Mouse (Mus musculus) neural tube, embryonic 15.5 days (tissue): ENCODE measurements around the gene Minpp1. TPM values are rescaled to one million over a fixed set of nuclear protein-coding genes. Genes with fewer than 3 reads are reported as not detected.
A peak's percentile ranks its signal among the peaks of the same experiment; 100 is the strongest.
"Not testable (repeated sequence)": the region's sequence is repeated elsewhere in the genome, so short reads cannot be mapped to it uniquely, and the experiment has no call there.

ENCODE experiments used
- ATAC-seq: fragments of 200-750 bp; cut with Nextera tagmentation; 2 replicates; pipeline ENCODE4 v1.8.0; 2017; ENCODE audit warnings: mild to moderate bottlenecking, moderate TSS enrichment, moderate library complexity; ENCODE audit not compliant: low FRiP score
- H3K27ac ChIP-seq: fragments of 300-500 bp; sonication (generic); replicated peaks from 2 replicates; pipeline ENCODE4 v1.5.1; 2015; ENCODE audit warnings: mild to moderate bottlenecking, inconsistent platforms
- H3K27me3 ChIP-seq: fragments of 300-500 bp; sonication (generic); replicated peaks from 2 replicates; pipeline ENCODE4 v1.6.1; 2015; ENCODE audit warnings: inconsistent platforms
- H3K36me3 ChIP-seq: fragments of 300-500 bp; sonication (generic); 2 replicates; pipeline ENCODE4 v1.6.1; 2015; ENCODE audit warnings: inconsistent platforms
- H3K4me1 ChIP-seq: fragments of 300-500 bp; sonication (generic); 2 replicates; pipeline ENCODE4 v1.6.1; 2015; ENCODE audit warnings: inconsistent platforms
- H3K4me2 ChIP-seq: fragments of 300-500 bp; sonication (generic); 2 replicates; pipeline ENCODE4 v1.6.1; 2015; ENCODE audit warnings: inconsistent platforms, mild to moderate bottlenecking, moderate library complexity
- H3K4me3 ChIP-seq: fragments of 300-500 bp; sonication (generic); replicated peaks from 2 replicates; pipeline ENCODE4 v1.5.1; 2015; ENCODE audit warnings: mild to moderate bottlenecking, inconsistent platforms
- H3K9ac ChIP-seq: fragments of 300-500 bp; sonication (generic); replicated peaks from 2 replicates; pipeline ENCODE4 v1.6.1; 2015; ENCODE audit warnings: mild to moderate bottlenecking, inconsistent platforms
- H3K9me3 ChIP-seq: fragments of 300-500 bp; sonication (generic); replicated peaks from 2 replicates; pipeline ENCODE4 v1.6.1; 2016; ENCODE audit warnings: inconsistent platforms
- WGBS: fragments of 180-500 bp; shearing (Covaris S2); methylation state at CpG from one replicate; pipeline ENCODE4 v1.1.7; 2015; ENCODE audit warnings: mixed read lengths; 5-methylcytosine and 5-hydroxymethylcytosine counted together
- polyA plus RNA-seq: library from polyadenylated mRNA; unstranded; fragments of >200 nt; fragmentation: Nextera tagmentation; extraction: Ambion mirVana; gene quantifications from 2 replicates; pipeline ENCODE4 v1.2.1, GENCODE M21; 2015

Gene Minpp1
- polyA plus RNA-seq, 1 experiment from 2014 or later, result 62.0 TPM

DNA sequence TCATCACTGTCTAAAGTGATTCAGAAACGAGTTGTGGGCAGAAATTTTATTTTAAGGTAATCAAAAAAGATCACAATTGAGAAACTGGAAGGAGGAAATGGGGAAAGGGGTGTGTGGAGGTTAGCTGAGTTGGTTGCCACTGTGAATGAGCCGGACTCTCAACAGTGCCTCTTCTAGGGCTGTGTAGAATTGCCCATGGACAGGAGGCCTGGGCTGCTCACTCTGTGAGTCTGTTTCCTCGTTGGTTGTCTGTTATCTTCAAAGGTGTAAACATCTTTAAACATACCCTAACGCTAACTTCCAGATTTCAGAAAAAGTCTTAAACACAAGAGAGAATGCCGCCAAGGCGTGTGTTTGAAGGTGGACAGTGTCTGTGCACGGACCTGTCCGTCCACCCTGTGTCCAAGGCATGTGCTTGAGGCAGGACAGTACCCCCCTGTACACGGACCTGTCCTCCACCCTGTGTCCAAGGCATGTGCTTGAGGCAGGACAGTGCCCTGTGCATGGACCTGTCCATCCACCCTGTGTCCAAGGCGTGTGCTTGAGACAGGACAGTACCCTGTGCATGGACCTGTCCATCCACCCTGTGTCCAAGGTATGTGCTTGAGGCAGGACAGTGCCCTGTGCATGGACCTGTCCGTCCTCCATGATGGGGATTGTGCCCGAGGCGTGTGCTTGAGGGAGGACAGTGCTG lies 14.9 kb upstream of the Minpp1 start:
- Histone ChIP-seq H3K9ac (no peak overlapping the region), H3K4me1 (peaks cover 2% of the 10 kb centered on the region; the same call in 1 of the 2 replicates), H3K27ac (no peak overlapping the region), H3K4me2 (no peak overlapping the region), H3K36me3 (no peaks in the 10 kb centered on the region), H3K4me3 (no peak overlapping the region), H3K27me3 (no peaks in the 10 kb centered on the region), H3K9me3 (0 out of 2 replicates have a peak, but pooled peaks cover 2% of the 10 kb centered on the region)
- 89% methylated on average over 13 of the region's 13 CpGs for WGBS
- peak; percentile 31; the same call in 1 of the 2 replicates for ATAC-seq

DNA sequence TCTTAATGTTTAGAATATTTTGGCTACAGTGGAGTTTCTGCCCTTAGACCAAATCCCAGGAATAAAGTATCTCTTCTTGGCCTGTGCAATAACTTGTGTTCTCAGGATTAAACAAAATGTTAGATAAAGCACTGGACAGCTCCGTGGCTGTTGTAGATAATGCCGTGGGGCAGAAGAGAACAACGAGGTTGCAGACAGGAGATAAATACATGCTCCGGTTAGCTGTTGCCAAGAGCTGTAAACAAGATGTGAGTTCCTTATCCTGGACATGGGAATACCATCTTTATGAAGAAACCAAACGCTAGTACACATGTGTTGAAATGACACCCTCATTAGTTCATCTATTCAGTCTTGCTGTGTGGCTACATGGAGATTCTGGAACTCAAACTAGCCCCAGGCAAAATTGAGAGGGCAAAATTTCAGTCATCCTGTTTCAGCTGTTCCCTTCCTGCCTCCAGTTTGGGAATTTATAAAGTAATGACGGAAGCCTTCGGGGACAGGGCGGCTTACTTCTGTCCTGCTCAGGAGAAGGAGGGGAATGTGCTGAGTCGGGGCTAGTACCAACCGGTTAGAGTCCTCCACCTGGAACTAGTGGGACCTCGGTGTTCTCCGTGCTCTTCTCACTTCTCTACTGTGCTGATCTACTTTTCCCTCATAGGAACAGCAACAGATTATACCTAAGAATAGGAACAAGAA lies 9.4 kb upstream of the Minpp1 start:
- Histone ChIP-seq H3K9ac (no peak overlapping the region), H3K9me3 (0 out of 2 replicates have a peak, but pooled peaks cover 2% of the 10 kb centered on the region), H3K27ac (no peak overlapping the region), H3K36me3 (no peaks in the 10 kb centered on the region), H3K27me3 (no peaks in the 10 kb centered on the region), H3K4me1 (no peaks in the 10 kb centered on the region), H3K4me2 (no peak overlapping the region), H3K4me3 (no peak overlapping the region)
- 93% methylated on average over 12 of the region's 12 CpGs for WGBS
- ATAC-seq, result no peak

DNA sequence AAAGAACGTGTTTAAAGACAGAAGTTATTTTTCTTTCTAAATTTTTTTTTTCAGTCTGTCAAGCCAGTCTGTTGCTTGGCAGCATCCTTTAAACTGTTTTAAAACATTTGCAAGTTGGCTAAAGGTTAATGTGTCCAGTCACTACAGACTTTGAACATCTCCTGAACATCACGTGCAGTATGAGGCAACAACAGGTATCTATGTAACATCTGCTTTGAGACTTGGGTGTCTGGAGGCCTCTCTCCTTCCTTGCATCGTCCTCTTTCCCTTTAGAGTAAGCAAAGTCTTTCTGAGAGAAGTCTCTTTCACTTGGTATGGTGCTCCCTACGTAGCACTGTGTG lies 8.9 kb upstream of the Minpp1 start:
- H3K4me1 ChIP-seq, result no peaks in the 10 kb centered on the region
- H3K27me3 ChIP-seq, result no peaks in the 10 kb centered on the region
- no peak overlapping the region for H3K4me2 ChIP-seq
- no peak overlapping the region for H3K4me3 ChIP-seq
- no peak overlapping the region for H3K9ac ChIP-seq
- H3K27ac ChIP-seq, result no peak overlapping the region
- H3K36me3 ChIP-seq, result no peaks in the 10 kb centered on the region
- 0 out of 2 replicates have a peak, but pooled peaks cover 2% of the 10 kb centered on the region for H3K9me3 ChIP-seq
- 86% methylated on average over 4 of the region's 4 CpGs for WGBS
- no peak for ATAC-seq

DNA sequence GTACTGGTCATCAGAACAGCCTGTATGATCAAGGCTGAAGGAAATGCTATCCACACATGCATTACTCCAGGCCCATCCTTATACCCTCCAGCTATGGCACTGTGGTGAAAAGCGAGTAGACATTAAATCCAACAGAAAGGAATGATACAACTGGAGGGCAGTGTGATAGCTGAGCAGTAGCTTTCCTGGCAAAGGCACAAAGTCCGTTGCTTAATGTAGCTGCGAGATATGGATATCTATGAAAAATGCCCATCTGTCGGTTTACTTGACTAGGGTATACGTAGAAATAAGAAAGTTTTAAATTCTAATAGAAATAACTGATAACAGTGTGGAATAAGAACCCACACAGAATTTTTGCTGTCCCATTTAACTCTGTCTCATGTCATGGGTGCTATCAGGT lies 5.3 kb upstream of the Minpp1 start:
- Histone ChIP-seq H3K4me1 (peaks cover 6% of the 10 kb centered on the region), H3K27me3 (no peaks in the 10 kb centered on the region), H3K4me2 (no peak overlapping the region), H3K4me3 (no peak overlapping the region), H3K27ac (no peak overlapping the region), H3K9ac (no peak overlapping the region), H3K36me3 (no peaks in the 10 kb centered on the region), H3K9me3 (no peaks in the 10 kb centered on the region)
- ATAC-seq, result no peak
- 90% methylated on average over 5 of the region's 5 CpGs for WGBS

DNA sequence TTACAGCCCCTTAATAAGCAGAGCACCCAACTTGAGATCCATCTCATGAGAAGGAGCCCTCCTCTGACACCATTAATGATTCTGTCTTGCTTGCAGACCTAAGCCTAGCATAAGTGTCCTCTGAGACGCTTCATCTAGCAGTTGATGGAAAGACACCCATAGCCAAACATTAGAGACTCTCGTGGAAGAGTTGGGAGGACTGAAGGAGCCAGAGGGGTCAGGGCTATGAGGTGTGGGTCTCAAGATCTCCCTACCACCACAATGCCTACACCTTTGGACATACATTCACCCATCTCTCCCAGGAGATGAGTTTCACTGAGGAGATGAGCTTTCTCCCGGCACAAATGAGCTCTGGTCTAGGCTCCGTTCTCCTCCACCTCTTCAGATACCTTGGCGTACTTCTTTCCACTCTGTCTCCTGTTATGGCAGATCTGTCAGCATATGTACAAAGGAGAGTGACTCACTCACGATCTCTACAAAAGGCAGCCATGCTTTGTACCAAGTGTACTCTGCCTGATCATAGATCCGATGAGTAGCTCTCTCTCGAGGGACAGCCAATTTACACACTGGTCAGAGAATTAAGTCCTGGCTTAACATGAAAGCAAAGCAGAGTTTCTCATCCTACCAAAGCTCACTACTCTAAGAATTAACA lies 4.7 kb upstream of the Minpp1 start:
- ATAC-seq, result no peak
- H3K4me1 ChIP-seq, result peaks cover 7% of the 10 kb centered on the region
- H3K9me3 ChIP-seq, result no peaks in the 10 kb centered on the region
- H3K9ac ChIP-seq, result no peak overlapping the region
- no peak overlapping the region for H3K4me2 ChIP-seq
- no peak overlapping the region for H3K27ac ChIP-seq
- no peaks in the 10 kb centered on the region for H3K36me3 ChIP-seq
- H3K27me3 ChIP-seq, result no peaks in the 10 kb centered on the region
- no peak overlapping the region for H3K4me3 ChIP-seq
- WGBS, result 91% methylated on average over 8 of the region's 8 CpGs

DNA sequence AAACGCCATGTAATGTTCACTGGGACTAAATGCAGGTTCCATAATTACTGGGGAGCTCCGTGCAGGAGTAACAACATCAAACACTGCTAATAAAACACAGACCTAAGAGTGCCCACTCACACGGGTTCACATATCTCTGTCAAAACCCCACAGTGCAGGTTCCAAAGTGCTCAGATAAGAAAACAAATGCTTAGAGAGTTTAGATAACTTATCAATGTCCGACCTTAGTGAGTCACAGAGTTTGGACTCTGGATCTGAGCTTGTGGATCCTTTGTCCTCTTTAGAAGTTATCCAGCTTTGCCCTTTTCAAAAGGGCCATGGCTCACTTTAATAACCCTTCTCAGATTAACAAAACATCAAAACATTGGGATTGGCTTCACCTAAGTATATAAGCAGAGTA lies 4.1 kb upstream of the Minpp1 start:
- no peak overlapping the region for H3K4me2 ChIP-seq
- H3K9ac ChIP-seq, result no peak overlapping the region
- no peaks in the 10 kb centered on the region for H3K27me3 ChIP-seq
- H3K4me1 ChIP-seq, result peaks cover 9% of the 10 kb centered on the region
- no peak overlapping the region for H3K27ac ChIP-seq
- no peaks in the 10 kb centered on the region for H3K36me3 ChIP-seq
- ATAC-seq, result no peak
- WGBS, result 80% methylated on average over 4 of the region's 4 CpGs
- H3K4me3 ChIP-seq, result no peak overlapping the region
- H3K9me3 ChIP-seq, result no peaks in the 10 kb centered on the region

DNA sequence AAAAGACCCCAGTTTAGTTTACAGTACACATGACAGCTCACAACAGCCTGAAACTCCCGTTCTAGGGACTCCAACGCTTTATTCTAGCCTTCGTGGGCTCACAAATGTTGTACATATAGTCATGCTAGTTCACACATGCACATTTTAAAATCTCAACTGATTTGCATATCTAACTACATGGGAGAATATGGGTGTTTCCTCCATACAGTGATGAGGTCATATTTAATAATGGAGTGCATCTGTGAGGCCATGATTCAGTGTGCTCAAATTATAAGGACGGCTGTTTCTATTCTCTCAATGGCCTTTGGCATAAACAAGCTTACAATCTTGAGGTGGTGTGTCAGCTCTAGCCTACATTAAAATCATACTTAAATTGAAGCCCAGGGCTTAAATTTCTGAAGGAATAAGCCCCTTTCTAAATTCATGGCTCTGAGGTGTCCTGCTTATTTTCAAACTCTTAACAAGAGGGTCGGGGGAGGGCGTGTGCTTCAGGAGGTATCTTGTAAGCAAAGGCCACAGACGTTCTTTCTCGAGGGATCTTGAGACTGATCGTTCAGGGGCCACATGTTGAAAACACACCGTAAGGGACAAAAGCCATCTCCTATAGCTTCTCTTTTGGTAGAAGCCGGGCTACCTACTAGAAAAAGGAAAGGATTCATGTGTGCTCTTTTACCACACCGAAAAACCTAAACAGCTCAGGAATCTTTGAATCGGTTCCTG lies 468 bp upstream of the Minpp1 start:
- H3K9me3 ChIP-seq, result no peaks in the 10 kb centered on the region
- peak; percentile 12; the same call in 1 of the 2 replicates for ATAC-seq
- peak overlapping the region; percentile 79 for H3K9ac ChIP-seq
- no peaks in the 10 kb centered on the region for H3K27me3 ChIP-seq
- H3K27ac ChIP-seq, result peak overlapping the region; percentile 88
- no peaks in the 10 kb centered on the region for H3K36me3 ChIP-seq
- peaks cover 33% of the 10 kb centered on the region for H3K4me1 ChIP-seq
- peak overlapping the region; percentile 84 for H3K4me3 ChIP-seq
- peak overlapping the region; percentile 86 for H3K4me2 ChIP-seq
- whole genome bisulfite sequencing, result 18% methylated on average over 13 of the region's 13 CpGs

DNA sequence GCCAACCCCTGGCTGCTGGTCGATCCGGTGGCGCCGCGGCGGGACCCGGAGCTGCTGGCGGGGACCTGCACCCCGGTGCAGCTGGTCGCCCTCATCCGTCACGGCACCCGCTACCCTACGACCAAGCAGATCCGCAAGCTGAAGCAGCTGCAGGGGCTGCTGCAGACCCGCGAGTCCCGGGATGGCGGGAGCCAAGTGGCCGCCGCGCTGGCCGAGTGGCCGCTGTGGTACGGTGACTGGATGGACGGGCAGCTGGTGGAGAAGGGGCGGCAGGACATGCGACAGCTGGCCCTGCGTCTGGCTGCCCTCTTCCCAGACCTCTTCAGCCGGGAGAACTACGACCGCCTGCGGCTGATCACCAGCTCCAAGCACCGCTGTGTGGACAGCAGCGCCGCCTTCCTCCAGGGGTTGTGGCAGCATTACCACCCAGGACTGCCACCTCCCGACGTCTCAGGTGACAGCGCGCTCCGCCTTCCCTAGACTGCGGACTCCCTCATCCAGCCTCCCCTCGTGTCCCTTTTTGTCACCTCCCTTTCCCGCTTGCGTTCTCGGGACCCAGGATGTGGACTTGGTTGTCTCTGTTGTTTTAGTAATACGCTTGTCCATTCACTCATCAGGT lies 646 bp downstream of the Minpp1 start:
- Histone ChIP-seq H3K9ac (peak overlapping the region; percentile 79), H3K4me3 (peak overlapping the region; percentile 84), H3K27ac (peak overlapping the region; percentile 88), H3K4me2 (peak overlapping the region; percentile 86), H3K4me1 (peaks cover 33% of the 10 kb centered on the region)
- H3K27me3 ChIP-seq, H3K36me3 ChIP-seq, H3K9me3 ChIP-seq: not testable (repeated sequence)
- WGBS, result under 1% methylated on average over 46 of the region's 47 CpGs
- ATAC-seq, result peak; percentile 90

DNA sequence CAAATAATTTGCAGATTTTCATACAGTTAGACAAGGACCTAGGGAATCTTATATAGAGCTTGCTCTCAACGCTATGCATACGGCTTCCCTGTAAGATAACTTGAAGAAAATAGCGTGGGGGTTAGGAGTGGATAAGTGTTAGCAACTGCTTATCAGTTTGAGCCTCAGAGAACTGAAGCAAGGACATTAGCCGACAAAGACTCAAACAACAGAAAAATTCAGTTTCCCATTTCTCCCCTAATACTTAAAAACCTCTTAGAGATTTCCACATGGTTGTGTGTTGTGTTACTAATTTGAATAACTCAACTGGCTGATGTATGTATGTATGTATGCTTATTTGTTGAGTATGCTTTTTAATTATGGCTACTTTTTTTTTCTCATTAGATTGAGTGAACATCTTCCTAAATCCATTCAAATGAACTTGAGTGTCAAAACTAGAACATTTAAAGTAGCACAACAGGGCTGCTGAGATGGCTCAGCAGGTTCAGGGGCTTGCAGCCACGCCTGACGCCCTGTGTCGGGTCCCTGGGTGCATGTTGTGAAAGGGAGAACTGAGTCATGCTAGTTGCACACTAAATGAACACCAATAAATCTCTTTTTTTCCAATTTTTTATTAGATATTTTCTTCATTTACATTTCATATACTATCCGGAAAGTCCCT lies 2.2 kb downstream of the Minpp1 start:
- no peak for ATAC-seq
- no peaks in the 10 kb centered on the region for H3K27me3 ChIP-seq
- 0 out of 2 replicates have a peak overlapping the region, but pooled peaks have one; percentile 4 for H3K9ac ChIP-seq
- H3K27ac ChIP-seq, result no peak overlapping the region
- H3K4me2 ChIP-seq, result peak overlapping the region; percentile 86
- no peaks in the 10 kb centered on the region for H3K9me3 ChIP-seq
- 93% methylated on average over 8 of the region's 8 CpGs for WGBS
- no peak overlapping the region for H3K4me3 ChIP-seq
- 0 out of 2 replicates have a peak, but pooled peaks cover 6% of the 10 kb centered on the region for H3K36me3 ChIP-seq
- H3K4me1 ChIP-seq, result peaks cover 33% of the 10 kb centered on the region

DNA sequence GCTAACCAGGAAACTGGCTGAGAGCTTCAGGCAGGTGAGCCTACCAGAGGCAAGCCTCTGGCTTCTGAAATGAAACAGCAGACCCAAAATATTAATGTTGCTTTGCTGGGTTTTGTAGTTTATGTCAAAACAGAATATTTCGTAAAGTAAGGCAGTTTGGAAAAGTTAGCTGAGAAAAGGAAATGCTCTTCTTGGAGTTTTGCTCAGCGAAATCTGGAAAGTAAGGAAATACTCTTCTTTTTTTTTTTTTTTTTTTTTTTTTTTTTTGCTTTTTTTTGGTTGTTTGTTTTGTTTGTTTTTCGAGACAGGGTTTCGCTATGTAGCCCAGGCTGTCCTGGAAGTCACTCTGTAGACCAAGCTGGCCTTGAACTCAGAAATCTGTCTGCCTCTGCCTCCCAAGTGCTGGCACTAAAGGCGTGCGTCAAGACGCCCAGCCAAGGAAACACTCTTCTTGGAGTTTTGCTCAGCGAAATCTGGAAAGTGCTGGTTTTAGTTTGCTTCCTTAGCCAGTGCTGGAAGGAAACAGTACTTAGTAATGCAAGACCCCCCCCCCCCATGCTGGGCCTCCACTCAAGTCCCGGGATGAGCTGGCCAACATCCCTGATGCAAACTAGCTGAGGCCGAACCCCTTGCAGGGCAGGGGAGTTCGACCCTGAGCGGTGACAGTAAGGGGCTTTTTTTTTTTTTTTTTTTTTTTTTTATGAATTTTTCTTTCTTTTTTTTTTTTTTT lies 3.8 kb downstream of the Minpp1 start:
- Histone ChIP-seq H3K9ac (no peak overlapping the region), H3K9me3 (no peaks in the 10 kb centered on the region), H3K4me1 (peaks cover 33% of the 10 kb centered on the region), H3K36me3 (peaks cover 9% of the 10 kb centered on the region; the same call in 1 of the 2 replicates), H3K4me2 (no peak overlapping the region), H3K27ac (no peak overlapping the region), H3K27me3 (no peaks in the 10 kb centered on the region), H3K4me3 (no peak overlapping the region)
- WGBS, result 92% methylated on average over 12 of the region's 12 CpGs
- ATAC-seq, result no peak
